Mouse (Mus musculus) 3T3-L1 (cell line): Measurements from ENCODE around the gene Pitpnm3.
"Not testable (repeated sequence)": the region's sequence is repeated elsewhere in the genome, so short reads cannot be mapped to it uniquely, and the experiment has no call there.

Experiments
- DNase-seq: peaks from one replicate; pipeline ENCODE4 v3.0.0-alpha.2; 2015; ENCODE audit warnings: low read depth, low spot score

The Pitpnm3 gene

GRCm38 (mm10) chr11:72135383-72136158 is at the start of gene Pitpnm3:
TSS of gene Pitpnm3 (minus strand) at chr11:72135778.
- DNase-seq: no peak

GRCm38 (mm10) chr11:72184252-72184651 is 48.7 kb upstream of the Pitpnm3 start:
- no peak for DNase-seq

GRCm38 (mm10) chr11:72181136-72181535 is 45.6 kb upstream of the Pitpnm3 start:
- DNase-seq: no peak

- no peak for DNase-seq
Observed at GRCm38 (mm10) chr11:72180556-72180955, 45.0 kb upstream of the Pitpnm3 start.

GRCm38 (mm10) chr11:72176553-72176952 is 41.0 kb upstream of the Pitpnm3 start:
- no peak for DNase-seq

GRCm38 (mm10) chr11:72175966-72176365 is 40.4 kb upstream of the Pitpnm3 start:
- no peak for DNase-seq

GRCm38 (mm10) chr11:72174721-72175120 is 39.1 kb upstream of the Pitpnm3 start:
- DNase-seq: no peak

GRCm38 (mm10) chr11:72173506-72173905 is 37.9 kb upstream of the Pitpnm3 start:
- no peak for DNase-seq

GRCm38 (mm10) chr11:72171906-72172305 is 36.3 kb upstream of the Pitpnm3 start:
- DNase-seq: not testable (repeated sequence)

- no peak for DNase-seq
Observed at GRCm38 (mm10) chr11:72169871-72170270, 34.3 kb upstream of the Pitpnm3 start.

GRCm38 (mm10) chr11:72163198-72163597 is 27.6 kb upstream of the Pitpnm3 start:
- DNase-seq: no peak

GRCm38 (mm10) chr11:72156624-72157023 is 21.0 kb upstream of the Pitpnm3 start:
- no peak for DNase-seq

GRCm38 (mm10) chr11:72155981-72156428 is 20.4 kb upstream of the Pitpnm3 start:
- DNase-seq: no peak

- DNase-seq: no peak
Observed at GRCm38 (mm10) chr11:72155186-72155980, 19.8 kb upstream of the Pitpnm3 start.

GRCm38 (mm10) chr11:72153122-72153862 is 17.7 kb upstream of the Pitpnm3 start:
- DNase-seq: no peak

- no peak for DNase-seq
Observed at GRCm38 (mm10) chr11:72151120-72151519, 15.5 kb upstream of the Pitpnm3 start.

GRCm38 (mm10) chr11:72147910-72148309 is 12.3 kb upstream of the Pitpnm3 start:
- no peak for DNase-seq

- no peak for DNase-seq
Observed at GRCm38 (mm10) chr11:72145877-72146248, 10.3 kb upstream of the Pitpnm3 start.

- peak; percentile 37 for DNase-seq
Observed at GRCm38 (mm10) chr11:72145182-72145876, 9.8 kb upstream of the Pitpnm3 start.

GRCm38 (mm10) chr11:72142889-72143288 is 7.3 kb upstream of the Pitpnm3 start:
- DNase-seq: peak; percentile 87

- DNase-seq: no peak
Observed at GRCm38 (mm10) chr11:72140198-72140597, 4.6 kb upstream of the Pitpnm3 start.
